12 mouse cellular contexts compared by ENCODE assay signal in the genomic region with DNA sequence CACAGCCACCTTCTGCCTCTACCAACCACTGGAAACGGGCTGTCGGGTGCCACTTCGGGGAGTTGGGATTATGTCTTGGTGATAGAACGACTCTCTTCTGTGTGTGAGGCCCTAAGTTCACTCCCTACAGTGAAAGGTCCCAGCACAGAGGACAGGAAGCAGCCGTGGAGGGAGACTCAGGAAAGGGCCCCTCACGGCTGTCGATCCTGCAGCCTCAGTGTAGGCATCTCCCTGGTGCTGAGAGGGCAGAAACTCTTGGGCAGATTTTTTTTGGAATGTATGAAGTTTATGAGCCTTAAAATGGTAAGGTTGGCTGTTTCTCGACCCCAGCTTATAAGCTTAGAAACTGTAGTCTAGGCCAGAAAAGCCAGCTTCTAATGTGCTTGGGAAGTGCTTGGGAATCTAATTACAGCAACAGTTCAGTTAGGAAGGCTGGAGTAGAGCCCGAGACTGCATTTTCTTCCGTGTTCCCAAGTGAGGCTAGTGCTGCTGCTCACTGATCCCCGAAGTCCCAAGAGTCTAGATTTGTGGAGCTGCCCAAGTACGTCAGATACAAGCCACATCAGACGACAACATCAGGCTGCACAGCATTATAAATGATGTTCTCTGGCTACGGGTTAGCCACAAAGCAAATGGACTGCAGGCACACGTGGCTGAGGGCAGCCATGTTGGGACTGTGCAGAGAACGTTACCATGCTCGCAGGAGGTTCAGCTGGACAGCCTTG.
A peak's percentile ranks its signal among the peaks of the same experiment; 100 is the strongest.
DNase-seq lines count a peak whose midpoint lies in the region; ATAC-seq and TF ChIP-seq lines count a peak whose summit lies in the region.
"Had no signal": no experiment of that assay in that cellular context is flagged by ENCODE, and none has a peak within 500 bp of the region (broad histone marks: within the 10 kb centered on the region; RNA-seq: fewer than 3 reads in every experiment).

No protein-coding gene starts in this region.

- H3K4me1 ChIP-seq in testis, adult 2 months (ENCODE audit: control insufficient read depth, insufficient read depth, low read length): peaks cover 7% of the 10 kb centered on the region; the same call in 1 of the 2 replicates
- peaks cover 20% of the 10 kb centered on the region for H3K4me1 ChIP-seq in kidney, embryonic 14.5 days (ENCODE audit: control insufficient read depth, insufficient read depth, low read length)

- no peaks in the 10 kb centered on the region for H3K27me3 ChIP-seq in testis, adult 2 months (ENCODE audit: control insufficient read depth, insufficient read depth, low read length)
- H3K27me3 ChIP-seq in kidney, embryonic 14.5 days (ENCODE audit: control insufficient read depth, insufficient read depth, low read length): no peaks in the 10 kb centered on the region

- 32% methylated on average over 17 of the region's 17 CpGs for WGBS in kidney, embryonic 14.5 days

- ATAC-seq in kidney, embryonic 14.5 days (ENCODE audit: low FRiP score, low TSS enrichment): peak; percentile 58; the same call in 1 of the 2 replicates
- no peak for ATAC-seq in megakaryocyte-erythroid progenitor cell, adult 5-6 weeks (replicated peaks; ENCODE audit: low FRiP score, low TSS enrichment, poor library complexity, severe bottlenecking)
- ATAC-seq: hindbrain, embryonic 16.5 days had no signal

- TF ChIP-seq POLR2A in testis, adult 2 months (IDR thresholded peaks at IDR 0.05; ENCODE audit: control insufficient read depth, low read depth, low read length): no peak

- H3K27ac ChIP-seq in testis, adult 2 months (ENCODE audit: control insufficient read depth, insufficient read depth, low read depth, low read length): peak overlapping the region; percentile 98
- peak overlapping the region; percentile 82 for H3K27ac ChIP-seq in kidney, embryonic 14.5 days (ENCODE audit: low read depth, low read length)
- H3K27ac ChIP-seq: left cerebral cortex, adult 2 months; macrophage had no signal

- intact Hi-C loops in gastrocnemius, postnatal 36 days (cut with DNase I): no loop called here

- H3K9me3 ChIP-seq in kidney, embryonic 14.5 days (ENCODE audit: control insufficient read depth, low read length): no peaks in the 10 kb centered on the region

- DNase-seq in gastrocnemius, adult 18-20 months (ENCODE audit: low spot score): peak; percentile 29
- DNase-seq in gastrocnemius, postnatal 36 days: no peak
- DNase-seq in testis, postnatal 14 days (ENCODE audit: low spot score): no peak
- no peak for DNase-seq in thymus, postnatal 36 days
- DNase-seq in retina, embryonic 14.5 days (ENCODE audit: low spot score): no peak
- DNase-seq: cerebellum, adult 2 months had no signal

- H3K36me3 ChIP-seq in testis, adult 2 months (ENCODE audit: control insufficient read depth, insufficient read depth, low read length): no peaks in the 10 kb centered on the region
- no peaks in the 10 kb centered on the region for H3K36me3 ChIP-seq in kidney, embryonic 14.5 days (ENCODE audit: control insufficient read depth, insufficient read depth, low read length)

- no peak for TF ChIP-seq CTCF in testis, adult 2 months (IDR thresholded peaks at IDR 0.05; ENCODE audit: control insufficient read depth, insufficient read depth, insufficient replicate concordance, low read depth, low read length)

- H3K4me3 ChIP-seq in testis, adult 2 months (ENCODE audit: control insufficient read depth, low read depth, low read length): peak overlapping the region; percentile 92
- no peak overlapping the region for H3K4me3 ChIP-seq in kidney, embryonic 14.5 days (ENCODE audit: low read length)
- H3K4me3 ChIP-seq: left cerebral cortex, adult 2 months had no signal

- H3K9ac ChIP-seq in kidney, embryonic 14.5 days (ENCODE audit: low read depth, low read length): no peak overlapping the region

- no peak overlapping the region for H3K4me2 ChIP-seq in kidney, embryonic 14.5 days (replicated peaks; ENCODE audit: low read depth, low read length)
